Mouse (Mus musculus) bone marrow, adult 2 months (tissue): ENCODE data around the gene Lrfn3.

ENCODE experiments used
- CTCF ChIP-seq: fragments of 200-500 bp; IDR thresholded peaks from 2 replicates; pipeline ENCODE4 v1.5.1; 2011; ENCODE audit warnings: low read length, control low read depth; ENCODE audit not compliant: control insufficient read depth, insufficient read depth
- POLR2A ChIP-seq: fragments of 200-500 bp; IDR thresholded peaks from 2 replicates; pipeline ENCODE4 v1.6.1; 2011; ENCODE audit warnings: low read depth, mild to moderate bottlenecking, control low read depth, low read length, borderline replicate concordance; ENCODE audit not compliant: control insufficient read depth

GRCm38 (mm10) chr7:30322865-30323264, 39.7 kb downstream of the Lrfn3 start:
- no peak for TF ChIP-seq POLR2A
- TF ChIP-seq CTCF = no peak
